Mouse (Mus musculus) kidney, postnatal 36 days (tissue): ENCODE measurements at regions not wholly inside any gene's neighbourhood (a gene's known extent, or its start where the extent isn't known, plus 50 kb on each side); places are given as distances from the start of the nearest gene placed in this dataset.
"Not testable (repeated sequence)": the region's sequence is repeated elsewhere in the genome, so short reads cannot be mapped to it uniquely, and the experiment has no call there.

Experiments used
- DNase-seq, 2 experiments: peaks; one replicate each; pipeline ENCODE4 v3.0.0; 2021 to 2022; ENCODE audit warnings: mixed read lengths in 2 of 2

DNA sequence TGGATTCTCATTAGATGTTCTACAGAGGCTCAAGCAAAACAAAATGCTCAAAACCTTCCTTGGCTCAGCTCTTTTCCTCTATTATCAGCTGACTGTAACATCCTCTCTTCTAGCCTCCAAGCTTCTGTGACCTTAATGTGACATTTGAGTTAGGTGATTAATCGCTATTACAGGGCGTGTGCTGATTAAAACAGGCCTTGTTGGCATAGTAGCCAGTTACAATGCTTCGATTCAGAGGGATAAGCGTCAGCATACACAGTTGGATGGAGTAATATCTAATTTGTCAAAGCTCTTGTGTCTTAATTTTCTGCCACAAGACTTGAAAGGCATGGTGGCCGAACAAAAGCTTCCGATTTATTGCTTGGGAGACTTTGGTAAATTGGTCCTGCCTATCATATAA, 378.2 kb downstream of the Fbxo8 start:
- no peak for DNase-seq

DNA sequence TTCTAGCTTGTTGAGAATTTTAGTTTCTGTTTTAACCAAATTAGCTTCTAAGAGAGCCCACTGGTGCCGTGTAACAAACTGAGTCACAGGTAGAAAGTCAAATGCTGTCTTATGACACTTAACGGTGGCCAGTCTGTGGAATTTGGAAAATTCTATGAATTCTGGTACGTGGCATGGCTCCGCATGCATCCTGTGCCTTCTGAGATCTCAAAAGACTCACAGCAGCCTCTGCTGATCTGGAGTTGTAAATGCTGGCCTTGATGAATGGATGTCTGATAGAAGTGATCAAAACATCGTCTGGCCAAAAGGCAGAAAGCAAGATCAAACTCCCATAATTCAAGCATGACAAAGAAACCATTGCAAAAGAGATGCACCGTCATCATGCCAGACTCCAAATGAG, 381.5 kb downstream of the Fbxo8 start:
- DNase-seq: no peak

DNA sequence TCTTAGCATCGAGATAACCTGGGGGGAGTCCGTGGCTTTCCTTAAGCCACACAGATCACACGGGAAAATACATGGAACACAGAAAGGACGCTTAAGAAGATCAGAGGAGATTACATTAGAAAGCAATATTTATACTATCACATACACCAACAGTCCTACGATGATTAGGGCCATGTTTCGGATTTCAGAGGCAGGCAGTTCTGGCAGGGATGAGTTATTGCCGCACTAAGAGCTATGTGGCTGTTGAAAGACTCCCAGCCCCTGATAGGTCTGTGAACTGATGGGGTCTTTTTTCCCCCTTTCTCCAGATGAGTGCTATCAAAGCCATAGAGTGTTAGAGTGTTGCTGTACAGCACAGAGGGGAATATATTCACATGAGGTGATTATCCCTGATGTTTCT, 358.6 kb upstream of the Hand2 start:
- no peak for DNase-seq

DNA sequence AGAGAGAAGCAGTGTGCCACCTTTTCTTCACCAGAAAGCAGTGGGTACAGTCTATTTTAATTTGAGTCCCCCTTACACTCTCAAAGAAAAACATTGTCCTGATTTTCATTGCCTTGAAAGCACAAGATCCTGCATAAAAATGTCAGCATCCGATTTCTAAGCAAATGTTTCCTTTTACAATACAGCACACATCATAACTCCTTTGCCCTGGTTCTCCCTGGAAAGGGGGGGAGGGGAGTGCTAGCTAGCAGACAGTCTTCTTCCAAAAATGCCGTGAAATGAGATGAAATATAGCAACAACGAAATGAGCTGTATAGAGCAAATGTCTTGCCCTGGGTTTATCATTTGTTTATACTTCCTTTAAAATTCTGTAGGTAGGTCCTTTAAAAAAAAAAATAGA, 350.5 kb upstream of the Hand2 start:
- DNase-seq: no peak

DNA sequence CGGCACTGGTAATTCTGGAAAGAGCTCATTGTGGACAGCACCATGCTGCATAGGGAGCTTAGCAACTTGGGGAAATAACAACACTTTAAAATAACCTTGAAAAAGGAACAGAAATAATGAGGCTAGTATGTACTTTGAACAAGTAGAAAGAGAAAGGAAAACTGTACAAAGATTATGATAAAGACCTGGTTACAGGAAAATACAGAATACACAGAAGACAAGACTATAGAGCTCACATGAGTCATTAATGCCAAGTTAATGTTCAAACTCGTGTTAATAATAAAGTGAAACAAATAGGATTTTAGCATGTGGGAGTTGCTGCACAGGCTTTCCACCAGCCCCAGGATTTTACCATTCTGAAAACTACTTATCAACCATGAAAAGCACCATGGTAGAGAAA, 341.8 kb upstream of the Hand2 start:
- no peak for DNase-seq

DNA sequence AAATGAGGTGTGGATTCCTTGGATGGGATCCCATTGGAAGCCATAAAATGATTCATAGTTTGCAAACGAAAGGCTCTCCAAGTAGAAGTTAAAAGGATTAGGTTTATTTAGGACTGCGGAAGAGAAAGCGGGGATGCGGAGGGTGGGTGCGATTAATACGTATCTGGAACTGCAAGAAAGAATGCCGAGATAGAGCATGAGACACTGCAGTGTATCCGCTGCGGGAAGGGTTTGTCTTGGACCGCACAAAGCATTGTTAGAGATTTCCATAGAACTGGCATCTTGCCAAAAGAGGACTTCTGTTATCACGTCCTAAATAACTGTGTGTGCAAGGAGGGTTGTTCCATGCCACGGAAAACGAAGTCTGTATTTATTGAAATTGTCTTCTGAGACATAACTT, 341.4 kb upstream of the Hand2 start:
- peak in 1 of 2 experiments; percentile 0 for DNase-seq

DNA sequence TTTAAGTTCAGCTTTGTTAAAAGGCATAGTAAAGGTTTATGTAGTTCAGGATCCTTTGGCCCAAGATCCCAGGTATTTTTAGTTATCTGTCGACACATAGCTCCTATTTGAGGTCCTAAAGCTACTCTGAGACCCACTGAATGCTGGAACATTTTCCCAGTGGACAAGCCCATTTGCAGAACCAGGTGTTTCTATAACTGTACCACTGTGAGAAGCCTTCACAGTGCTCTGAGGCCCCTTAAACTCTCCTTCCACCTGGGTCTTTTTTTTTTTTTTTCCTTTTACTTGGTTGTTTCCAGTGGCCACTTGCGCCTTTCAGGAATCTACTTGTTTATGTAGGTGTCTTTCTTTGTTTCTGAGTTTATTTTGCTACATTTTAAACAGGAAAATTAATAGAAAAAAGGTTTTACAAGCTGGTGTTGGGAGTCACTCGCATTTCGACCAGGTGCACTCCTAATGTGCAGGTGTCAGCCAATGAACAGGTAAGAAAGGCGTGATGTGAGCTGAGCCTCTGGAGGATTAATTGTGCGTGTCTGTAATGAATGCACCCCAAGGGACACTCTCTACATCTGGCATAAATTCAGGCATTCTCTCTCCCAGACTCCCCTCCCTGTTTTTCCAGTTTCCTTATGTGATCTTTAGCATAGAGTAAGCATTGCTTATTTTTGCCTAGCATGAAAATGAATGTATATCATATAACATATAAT, 310.3 kb upstream of the Hand2 start:
- no peak for DNase-seq

DNA sequence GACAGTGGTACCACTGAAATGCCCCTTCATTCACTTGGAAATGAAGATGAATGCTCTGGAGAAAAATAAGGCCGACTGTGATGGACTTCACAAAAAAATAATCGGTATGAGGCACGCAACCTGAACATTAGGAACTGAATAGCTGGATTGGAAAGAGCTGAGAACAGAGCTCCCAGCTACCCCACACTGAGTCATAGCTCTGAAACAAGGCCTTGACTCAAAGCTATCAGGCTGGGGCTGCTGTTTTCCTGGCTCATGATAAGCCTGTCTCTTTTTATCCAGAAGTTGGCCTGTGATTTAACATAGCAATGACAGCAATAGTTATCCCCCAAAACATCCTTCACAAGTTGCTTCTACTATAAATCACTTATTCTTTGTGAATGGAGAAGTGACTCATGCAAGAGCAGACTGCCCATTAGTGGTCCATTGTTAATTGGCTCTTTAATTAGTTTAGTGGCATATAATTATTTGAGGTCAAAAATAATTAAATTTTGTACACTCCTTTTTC, 306.9 kb upstream of the Hand2 start:
- DNase-seq: no peak

DNA sequence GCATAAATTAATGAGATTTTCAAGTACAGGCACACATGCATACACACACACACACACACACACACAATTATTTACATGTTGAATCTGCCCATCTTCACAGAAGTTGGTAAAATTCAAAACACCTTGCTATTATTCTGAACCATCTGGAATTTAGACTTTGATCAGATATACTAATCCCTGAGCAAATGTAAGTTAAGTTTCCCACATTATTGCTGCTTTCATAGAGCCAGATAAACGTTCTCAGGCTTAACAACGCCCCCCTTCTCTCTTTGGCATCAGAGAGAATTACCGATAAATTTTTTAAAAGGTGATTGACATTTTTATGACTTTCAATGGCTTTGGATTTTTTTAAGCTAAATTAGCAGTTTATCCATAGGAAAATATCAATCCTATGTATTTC, 304.5 kb upstream of the Hand2 start:
- no peak for DNase-seq

DNA sequence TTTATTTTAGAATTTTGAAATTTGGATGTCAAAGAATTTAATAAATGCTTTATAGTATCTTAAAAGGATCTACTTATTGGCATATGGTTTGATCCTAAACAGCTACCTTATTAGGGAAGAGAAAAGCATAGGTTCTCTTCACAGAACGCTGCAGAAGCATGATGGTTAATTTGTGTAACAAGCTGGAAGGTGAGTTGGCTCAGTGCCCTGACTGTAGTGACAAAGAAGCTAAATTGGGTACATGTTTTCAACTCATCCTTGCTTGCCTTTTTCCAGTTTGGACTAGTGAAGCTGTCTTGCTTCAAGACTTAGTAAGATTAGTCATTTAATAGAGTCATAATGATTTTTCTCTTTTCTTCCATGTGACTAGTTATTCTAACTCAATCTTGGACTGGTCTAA, 292.7 kb upstream of the Hand2 start:
- not testable (repeated sequence) for DNase-seq

DNA sequence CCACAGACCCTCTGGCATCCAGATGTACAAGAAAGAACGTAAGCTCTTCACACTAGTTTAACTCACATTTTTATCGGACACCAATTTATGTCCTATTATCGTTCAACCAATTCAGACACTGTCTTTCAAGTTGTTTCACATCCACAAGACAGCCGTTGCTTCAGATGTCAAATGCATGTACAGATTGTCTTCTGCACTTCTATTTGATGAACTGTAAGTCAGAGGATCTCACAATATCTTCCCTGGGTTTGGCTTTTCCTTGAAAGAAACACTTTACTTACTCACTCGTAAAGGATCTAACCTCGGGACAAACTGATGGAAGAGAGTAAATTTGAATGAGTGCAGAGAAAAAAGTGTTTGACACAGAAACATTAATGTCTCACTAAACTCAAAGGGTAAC, 272.3 kb upstream of the Hand2 start:
- DNase-seq: no peak

DNA sequence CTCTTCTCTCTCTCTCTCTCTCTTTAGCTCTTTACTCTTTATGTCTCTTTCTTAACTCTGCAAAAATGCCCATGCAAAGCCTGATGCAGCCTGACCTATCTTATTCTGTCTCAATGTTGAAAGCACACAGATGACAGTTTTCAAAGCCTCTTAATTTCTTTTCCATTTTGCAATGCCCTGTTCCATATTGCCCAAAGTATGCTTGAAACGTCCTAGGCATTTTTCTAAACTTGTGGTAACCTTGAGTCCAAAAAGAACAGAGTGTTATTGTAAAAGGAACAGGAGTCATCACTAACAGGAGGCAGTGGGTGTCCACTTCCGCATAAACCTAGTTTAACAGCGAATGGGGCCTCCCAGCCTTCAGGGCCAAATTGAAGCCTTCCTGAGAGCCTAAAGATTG, 271.9 kb upstream of the Hand2 start:
- no peak for DNase-seq

DNA sequence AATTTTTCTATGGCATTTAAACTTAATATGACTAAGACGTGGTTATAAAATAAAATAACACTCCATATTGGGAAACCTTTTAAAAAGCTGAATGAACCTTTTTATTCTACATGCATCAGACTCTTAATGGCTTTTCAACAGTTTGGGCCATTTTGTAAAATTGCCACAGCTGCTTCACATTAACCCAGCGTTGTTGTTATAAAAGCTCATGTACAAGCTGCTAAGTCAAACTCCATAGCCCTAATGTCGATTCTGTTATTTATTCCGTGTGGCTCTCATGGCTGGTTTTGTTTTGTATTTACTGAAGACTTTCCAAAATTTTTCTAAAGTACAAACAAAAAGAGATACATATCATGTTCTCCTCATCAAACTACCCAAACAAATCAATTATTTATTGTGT, 268.1 kb upstream of the Hand2 start:
- DNase-seq: no peak

DNA sequence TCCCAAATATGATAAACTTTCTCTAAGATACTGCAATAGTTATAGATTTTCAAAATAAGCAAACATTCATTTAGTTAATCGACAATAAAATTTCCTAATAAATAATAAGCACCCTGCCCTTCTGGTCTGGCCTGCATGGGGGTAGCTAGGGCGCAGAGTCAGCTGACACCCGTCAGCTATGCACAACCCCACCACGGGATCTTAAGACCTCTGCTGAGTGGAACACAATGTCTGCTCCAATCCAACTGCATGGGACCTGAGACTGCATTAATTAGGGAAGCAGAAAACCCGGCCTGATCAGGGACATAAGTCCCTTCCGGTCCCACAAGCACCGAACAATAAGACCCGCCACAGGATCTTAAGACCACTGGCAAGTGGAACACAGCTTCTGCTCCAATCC, 243.8 kb upstream of the Hand2 start:
- DNase-seq: no peak

DNA sequence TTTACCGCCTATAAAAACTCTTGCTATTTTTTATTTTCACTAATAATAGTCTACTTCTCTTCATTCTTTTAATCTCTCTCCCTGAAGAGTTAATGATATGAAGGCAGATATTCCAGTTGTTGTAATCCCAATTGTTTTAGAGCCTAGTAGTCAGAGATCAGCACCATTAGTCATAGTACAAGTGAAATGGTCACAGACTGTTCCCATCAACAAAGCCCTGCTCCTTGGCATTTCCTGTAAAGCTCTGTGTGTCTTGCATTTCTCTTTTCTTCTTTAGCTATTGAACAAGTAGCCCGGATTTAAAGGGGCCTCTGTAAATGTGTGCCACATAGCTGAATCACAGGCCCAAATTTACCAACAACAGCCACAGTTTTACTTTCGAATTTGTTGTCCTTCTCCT, 234.0 kb upstream of the Hand2 start:
- DNase-seq: no peak

DNA sequence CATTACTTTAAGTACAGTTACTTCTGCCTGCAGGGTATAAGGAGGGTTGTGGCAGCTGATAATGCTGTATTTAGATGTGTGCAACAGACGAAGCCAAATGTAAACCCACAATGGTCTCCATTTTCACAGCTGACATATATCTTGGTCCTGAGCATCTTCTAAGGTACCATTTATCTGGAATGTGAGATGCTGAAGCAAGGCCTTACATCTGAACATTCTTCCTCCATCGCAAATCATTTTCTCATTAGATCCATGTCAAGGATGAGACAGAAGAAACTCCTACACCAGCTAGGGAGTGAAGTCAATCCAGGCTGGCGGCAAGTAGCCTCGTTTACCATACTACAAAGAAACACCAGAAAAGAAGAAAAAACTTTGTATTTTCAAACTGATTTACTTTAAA, 228.4 kb upstream of the Hand2 start:
- DNase-seq: no peak

DNA sequence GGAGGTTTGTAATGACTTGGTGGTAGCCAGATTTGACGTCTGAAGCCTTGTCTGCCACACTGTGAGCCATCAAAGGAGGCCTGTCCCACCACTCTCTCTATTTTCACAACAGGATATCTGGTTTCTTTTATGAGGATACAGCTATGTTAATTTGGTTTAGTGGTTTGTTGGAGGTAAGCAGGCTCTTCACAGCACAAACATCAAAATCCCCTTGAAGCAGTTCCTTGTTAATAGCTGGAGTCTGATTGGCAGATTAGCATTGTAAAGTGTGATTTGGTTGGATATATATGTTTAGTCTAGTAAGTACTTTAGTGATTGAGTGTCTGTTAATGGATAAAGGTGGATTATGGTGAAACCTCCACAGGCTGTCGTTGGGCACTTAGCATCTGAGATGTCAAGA, 225.6 kb upstream of the Hand2 start:
- no peak for DNase-seq

DNA sequence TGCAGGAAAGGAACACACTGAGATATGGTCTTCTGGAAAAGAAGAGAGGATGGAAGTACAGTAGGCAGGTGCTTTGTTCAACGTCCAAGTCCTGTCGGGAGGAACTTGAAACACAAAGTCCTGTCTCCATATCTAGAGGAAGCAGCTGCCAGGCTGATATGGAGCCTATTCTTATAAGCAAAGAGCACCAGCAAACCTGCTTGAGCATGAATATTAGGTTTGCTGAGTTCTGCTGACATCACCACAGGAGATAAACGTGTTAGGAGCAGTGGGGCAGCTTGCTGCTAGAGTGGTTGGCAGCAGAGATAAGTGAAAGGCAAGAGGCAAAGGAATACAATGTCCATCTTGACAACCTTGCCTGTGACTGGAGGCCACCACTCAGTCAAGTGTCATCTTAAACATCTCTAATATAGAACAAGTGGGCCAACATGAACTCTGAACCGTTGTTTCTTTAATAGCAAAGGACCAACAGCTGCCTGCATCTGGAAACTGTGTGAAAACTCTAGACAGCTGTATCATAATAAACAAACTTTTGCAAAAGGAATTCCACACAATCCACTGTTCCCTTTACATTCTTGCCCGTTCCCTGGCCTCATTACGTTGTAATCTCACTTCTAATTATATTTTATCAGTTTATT, 209.9 kb upstream of the Hand2 start:
- not testable (repeated sequence) for DNase-seq

DNA sequence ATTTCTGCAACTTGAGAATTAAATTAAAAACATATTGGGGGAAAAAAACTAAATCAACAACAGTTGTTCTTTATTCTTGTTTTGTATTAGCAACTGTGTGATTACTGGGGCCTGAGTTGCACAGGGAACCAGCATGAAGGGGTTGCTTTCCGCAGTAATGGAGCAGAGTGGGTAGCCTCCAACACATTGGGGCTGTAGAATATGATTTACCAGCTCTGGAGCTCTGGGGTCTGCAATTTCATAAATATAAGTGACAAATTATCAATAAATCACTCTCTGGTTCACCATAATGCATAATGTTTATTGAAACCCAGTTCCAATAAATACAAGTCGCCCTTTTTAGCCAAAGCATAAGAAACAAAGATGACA, 209.4 kb upstream of the Hand2 start:
- DNase-seq: no peak

DNA sequence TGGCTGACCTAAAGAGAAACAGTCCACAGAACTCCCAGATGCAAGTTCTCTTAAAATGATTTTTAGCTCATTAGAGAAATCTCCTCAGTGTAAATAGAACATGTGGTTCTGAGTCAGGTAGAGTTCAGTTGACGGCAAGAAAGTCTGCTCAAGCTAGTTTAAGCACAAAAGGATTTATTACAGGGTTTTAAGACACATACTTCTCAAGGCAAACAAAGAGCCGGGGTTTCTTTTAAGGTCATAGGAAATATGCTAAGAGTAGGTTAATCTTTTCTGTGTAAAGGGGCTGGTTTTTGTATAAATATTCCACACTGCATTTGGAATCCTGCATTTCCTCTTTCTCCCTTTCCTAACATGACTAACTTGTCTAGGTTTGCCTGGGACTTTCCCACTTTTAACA, 206.9 kb upstream of the Hand2 start:
- DNase-seq: no peak

DNA sequence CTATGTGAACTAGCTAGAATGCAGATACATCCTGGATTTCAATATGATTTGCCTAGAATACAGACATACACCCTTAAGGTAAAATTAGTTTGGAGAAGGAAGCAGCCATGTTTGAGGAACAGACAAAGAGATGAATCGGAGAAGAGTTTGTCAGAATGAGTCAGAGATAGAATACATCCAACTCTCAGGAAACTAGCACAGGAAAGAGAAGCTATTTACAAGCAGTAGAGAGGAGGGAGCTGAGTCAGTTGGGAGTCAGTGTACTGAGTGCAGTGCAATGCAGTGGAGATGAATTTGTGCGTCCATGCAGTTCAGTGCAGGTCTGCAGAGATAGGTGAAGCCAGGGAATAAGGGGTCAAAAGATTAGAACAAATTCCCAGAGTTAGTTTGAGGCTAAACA, 205.5 kb upstream of the Hand2 start:
- DNase-seq: no peak

DNA sequence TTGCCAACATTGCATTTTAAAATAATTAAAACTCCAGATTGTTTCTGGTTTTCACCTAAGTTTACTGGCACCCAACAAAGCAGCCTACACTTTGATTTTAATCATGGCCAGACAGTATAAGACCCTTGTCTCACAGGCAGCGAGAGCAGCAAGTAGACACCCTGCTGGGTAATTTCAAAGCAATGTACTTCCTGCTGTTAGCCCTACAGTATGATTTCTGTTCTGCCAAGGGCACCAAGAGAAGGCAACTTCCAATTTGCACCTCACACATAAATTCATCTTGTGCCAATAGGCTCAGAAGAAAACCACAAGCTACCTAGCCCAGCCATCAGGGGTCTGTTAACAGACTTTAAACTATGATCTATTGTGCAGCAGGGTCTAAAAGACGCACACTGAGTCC, 186.7 kb upstream of the Hand2 start:
- DNase-seq: no peak

DNA sequence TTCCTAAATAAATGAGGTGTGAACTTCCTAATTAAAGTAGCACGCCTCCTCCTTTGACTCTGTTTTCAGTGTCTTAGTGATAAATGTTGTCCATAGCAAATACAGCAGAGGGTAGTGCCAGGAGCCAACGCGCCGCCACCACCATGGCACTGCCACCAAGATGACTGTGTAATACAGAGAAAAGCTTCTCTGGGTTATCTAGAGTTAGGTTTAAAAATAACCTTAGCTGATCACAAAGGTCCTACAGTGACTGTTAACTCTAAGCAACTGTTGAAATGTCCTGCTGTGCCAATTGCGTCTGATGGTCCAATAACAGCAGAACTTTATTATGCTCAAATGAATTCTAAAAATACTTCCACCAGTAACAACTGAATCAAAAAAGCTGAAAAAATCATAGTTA, 186.1 kb upstream of the Hand2 start:
- no peak for DNase-seq

DNA sequence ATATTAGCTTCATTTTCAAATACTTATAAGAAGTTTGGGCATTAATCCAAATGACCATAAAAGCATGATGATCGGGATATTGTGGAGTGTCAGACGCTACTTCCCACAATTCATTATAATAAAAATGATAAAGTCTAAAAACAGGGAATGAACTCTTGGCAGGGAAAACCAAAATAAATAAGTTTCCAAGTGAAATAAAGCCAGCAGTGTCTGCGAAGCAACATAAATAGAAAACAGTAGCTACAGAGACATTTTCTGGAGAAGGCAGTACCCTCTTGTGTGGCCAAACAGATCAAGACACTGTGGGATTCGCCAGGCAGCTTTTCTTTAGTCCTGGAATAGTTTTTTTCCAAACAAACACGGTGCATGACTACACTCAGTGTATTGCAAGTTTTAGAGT, 172.7 kb upstream of the Hand2 start:
- no peak for DNase-seq

DNA sequence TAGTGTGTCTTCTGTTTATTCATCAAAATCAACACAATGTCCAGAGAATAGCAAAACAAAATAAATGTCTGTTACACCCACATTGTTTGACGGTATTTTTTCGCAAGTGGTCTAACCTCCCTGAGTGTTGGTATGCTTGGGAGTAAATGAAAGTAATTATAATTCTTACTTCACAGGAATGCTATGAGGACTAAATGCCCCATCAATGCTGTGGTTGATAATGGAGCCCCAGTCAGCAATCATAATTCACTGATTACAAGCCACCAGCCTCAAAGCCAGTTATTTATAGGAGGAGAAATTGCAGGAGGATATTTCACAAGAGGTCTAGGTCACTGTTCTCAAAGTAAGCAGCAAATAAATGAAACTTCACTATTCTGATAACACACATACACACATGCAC, 129.6 kb upstream of the Hand2 start:
- no peak for DNase-seq
